Mouse (Mus musculus) midbrain, embryonic 16.5 days (tissue): ENCODE results near the gene 4930402H24Rik. TPM values are rescaled to one million over a fixed set of nuclear protein-coding genes. Genes with fewer than 3 reads are reported as not detected.

ENCODE experiments used
- ATAC-seq: fragments of 200-750 bp; cut with Nextera tagmentation; 2 replicates; pipeline ENCODE4 v1.8.0; 2017; ENCODE audit warnings: moderate TSS enrichment
- H3K27ac ChIP-seq: fragments of 300-500 bp; sonication (generic); 2 replicates; pipeline ENCODE4 v1.5.1; 2014; ENCODE audit warnings: mild to moderate bottlenecking, low read length, mixed read lengths
- H3K27me3 ChIP-seq: fragments of 300-500 bp; sonication (generic); 2 replicates; pipeline ENCODE4 v1.6.1; 2014; ENCODE audit warnings: low read depth, low read length, mixed read lengths; ENCODE audit not compliant: control insufficient read depth, insufficient read depth
- H3K36me3 ChIP-seq: fragments of 300-500 bp; sonication (generic); 2 replicates; pipeline ENCODE4 v1.6.1; 2014; ENCODE audit warnings: mild to moderate bottlenecking, low read length, moderate library complexity, mixed read lengths; ENCODE audit not compliant: control insufficient read depth, insufficient read depth
- H3K4me1 ChIP-seq: fragments of 300-500 bp; sonication (generic); 2 replicates; pipeline ENCODE4 v1.6.1; 2014; ENCODE audit warnings: mild to moderate bottlenecking, low read length, mixed read lengths; ENCODE audit not compliant: control insufficient read depth, insufficient read depth
- H3K4me2 ChIP-seq: fragments of 300-500 bp; sonication (generic); 2 replicates; pipeline ENCODE4 v1.6.1; 2014; ENCODE audit warnings: mild to moderate bottlenecking, low read length, mixed read lengths
- H3K4me3 ChIP-seq: fragments of 300-500 bp; sonication (generic); 2 replicates; pipeline ENCODE4 v1.5.1; 2014; ENCODE audit warnings: low read depth, mild to moderate bottlenecking, low read length, moderate library complexity, mixed read lengths
- H3K9ac ChIP-seq: fragments of 300-500 bp; sonication (generic); 2 replicates; pipeline ENCODE4 v1.6.1; 2014; ENCODE audit warnings: low read depth, low read length, mixed read lengths
- H3K9me3 ChIP-seq: fragments of 300-500 bp; sonication (generic); replicated peaks from 2 replicates; pipeline ENCODE4 v1.6.1; 2014; ENCODE audit warnings: mild to moderate bottlenecking, low read length, mixed read lengths; ENCODE audit not compliant: control insufficient read depth, poor library complexity, severe bottlenecking
- WGBS: fragments of 180-500 bp; shearing (Covaris S2); extraction: QIAGEN DNeasy Blood & Tissue Kit; methylation state at CpG from one replicate; pipeline ENCODE4 v1.1.7; 2014; 5-methylcytosine and 5-hydroxymethylcytosine counted together
- polyA plus RNA-seq: library from polyadenylated mRNA; unstranded; fragments of >200 nt; fragmentation: Nextera tagmentation; extraction: Ambion mirVana; gene quantifications from 2 replicates; pipeline ENCODE4 v1.2.1, GENCODE M21; 2015

4930402H24Rik gene
- polyA plus RNA-seq, 1 experiment from 2014 or later: 98.1 TPM

- Histone ChIP-seq H3K9me3 (no peaks in the 10 kb centered on the region), H3K4me2 (peak within 1 kb of the TSS; percentile 79), H3K4me1 (peaks cover 27% of the 10 kb centered on the region), H3K27ac (peak within 1 kb of the TSS; percentile 98), H3K9ac (peak within 1 kb of the TSS; percentile 88), H3K4me3 (peak within 1 kb of the TSS; percentile 58), H3K27me3 (no peaks in the 10 kb centered on the region), H3K36me3 (peaks cover 4% of the 10 kb centered on the region; the same call in 1 of the 2 replicates)
- WGBS: under 1% methylated on average over 40 of the region's 40 CpGs
- peak; percentile 97 for ATAC-seq
Measured at GRCm38 (mm10) chr2:130664102-130664701, 242.0 kb downstream of the 4930402H24Rik start, which contains the start of gene Ddrgk1. TSS of gene Ddrgk1 (minus strand) at chr2:130664659.

- peak overlapping the region; percentile 79 for H3K4me2 ChIP-seq
- peak overlapping the region; percentile 98 for H3K27ac ChIP-seq
- peaks cover 25% of the 10 kb centered on the region for H3K4me1 ChIP-seq
- 88% methylated on average over 11 of the region's 11 CpGs for WGBS
- H3K27me3 ChIP-seq: no peaks in the 10 kb centered on the region
- H3K9me3 ChIP-seq: no peaks in the 10 kb centered on the region
- no peak for ATAC-seq
- peak overlapping the region; percentile 88 for H3K9ac ChIP-seq
- peaks cover 4% of the 10 kb centered on the region; the same call in 1 of the 2 replicates for H3K36me3 ChIP-seq
- 0 out of 2 replicates have a peak overlapping the region, but pooled peaks have one; percentile 58 for H3K4me3 ChIP-seq
Measured at GRCm38 (mm10) chr2:130663342-130663741, 242.9 kb downstream of the 4930402H24Rik start.

GRCm38 (mm10) chr2:130658530-130658929 lies 247.7 kb downstream of the 4930402H24Rik start:
- Histone ChIP-seq H3K27ac (no peak overlapping the region), H3K4me3 (no peak overlapping the region), H3K27me3 (no peaks in the 10 kb centered on the region), H3K4me2 (no peak overlapping the region), H3K4me1 (peaks cover 16% of the 10 kb centered on the region), H3K36me3 (peaks cover 22% of the 10 kb centered on the region), H3K9me3 (no peaks in the 10 kb centered on the region), H3K9ac (no peak overlapping the region)
- 97% methylated on average over 10 of the region's 10 CpGs for WGBS
- no peak for ATAC-seq

- peaks cover 6% of the 10 kb centered on the region for H3K4me1 ChIP-seq
- no peaks in the 10 kb centered on the region for H3K27me3 ChIP-seq
- no peak overlapping the region for H3K4me3 ChIP-seq
- no peak overlapping the region for H3K4me2 ChIP-seq
- no peak overlapping the region for H3K27ac ChIP-seq
- H3K9me3 ChIP-seq: no peaks in the 10 kb centered on the region
- ATAC-seq: no peak
- H3K36me3 ChIP-seq: peaks cover 22% of the 10 kb centered on the region
- no peak overlapping the region for H3K9ac ChIP-seq
- whole genome bisulfite sequencing: 85% methylated on average over 6 of the region's 6 CpGs
Measured at GRCm38 (mm10) chr2:130657541-130657940, 248.7 kb downstream of the 4930402H24Rik start.

GRCm38 (mm10) chr2:130656536-130656935 lies 249.7 kb downstream of the 4930402H24Rik start:
- H3K36me3 ChIP-seq: peaks cover 24% of the 10 kb centered on the region
- no peak for ATAC-seq
- H3K4me1 ChIP-seq: no peaks in the 10 kb centered on the region
- H3K9me3 ChIP-seq: no peaks in the 10 kb centered on the region
- H3K4me3 ChIP-seq: no peak overlapping the region
- no peak overlapping the region for H3K9ac ChIP-seq
- H3K27ac ChIP-seq: no peak overlapping the region
- WGBS: 93% methylated on average over 9 of the region's 9 CpGs
- H3K4me2 ChIP-seq: no peak overlapping the region
- no peaks in the 10 kb centered on the region for H3K27me3 ChIP-seq

Other genes with a start within 250 kb of the 4930402H24Rik start
- 71.0 and 77.1 TPM in 2 replicates for gene Ddrgk1, start 241.7 kb downstream of the 4930402H24Rik start, polyA plus RNA-seq
- 136 and 137 TPM in 2 replicates for gene Itpa, start 238.8 kb downstream of the 4930402H24Rik start, polyA plus RNA-seq
- gene Slc4a11, start 208.9 kb downstream of the 4930402H24Rik start, polyA plus RNA-seq: 0.41 and 0.45 TPM in 2 replicates
- 15.0 TPM in 2 replicates for gene Atrn, start 89 bp upstream of the 4930402H24Rik start, polyA plus RNA-seq
- gene Gfra4, start 136.7 kb upstream of the 4930402H24Rik start, polyA plus RNA-seq: 45.9 and 49.8 TPM in 2 replicates
- gene Adam33, start 157.4 kb upstream of the 4930402H24Rik start, polyA plus RNA-seq: 1.2 and 1.5 TPM in 2 replicates
- gene Siglec1, start 180.4 kb upstream of the 4930402H24Rik start, polyA plus RNA-seq: 0.15 and 0.18 TPM in 2 replicates
- 4.5 and 5.0 TPM in 2 replicates for gene Hspa12b, start 220.9 kb upstream of the 4930402H24Rik start, polyA plus RNA-seq
- gene Gm11037, start 227.1 kb upstream of the 4930402H24Rik start, polyA plus RNA-seq: not detected in 2 replicates